ENCODE assay signal across 11 mouse cellular contexts in the genomic region with DNA sequence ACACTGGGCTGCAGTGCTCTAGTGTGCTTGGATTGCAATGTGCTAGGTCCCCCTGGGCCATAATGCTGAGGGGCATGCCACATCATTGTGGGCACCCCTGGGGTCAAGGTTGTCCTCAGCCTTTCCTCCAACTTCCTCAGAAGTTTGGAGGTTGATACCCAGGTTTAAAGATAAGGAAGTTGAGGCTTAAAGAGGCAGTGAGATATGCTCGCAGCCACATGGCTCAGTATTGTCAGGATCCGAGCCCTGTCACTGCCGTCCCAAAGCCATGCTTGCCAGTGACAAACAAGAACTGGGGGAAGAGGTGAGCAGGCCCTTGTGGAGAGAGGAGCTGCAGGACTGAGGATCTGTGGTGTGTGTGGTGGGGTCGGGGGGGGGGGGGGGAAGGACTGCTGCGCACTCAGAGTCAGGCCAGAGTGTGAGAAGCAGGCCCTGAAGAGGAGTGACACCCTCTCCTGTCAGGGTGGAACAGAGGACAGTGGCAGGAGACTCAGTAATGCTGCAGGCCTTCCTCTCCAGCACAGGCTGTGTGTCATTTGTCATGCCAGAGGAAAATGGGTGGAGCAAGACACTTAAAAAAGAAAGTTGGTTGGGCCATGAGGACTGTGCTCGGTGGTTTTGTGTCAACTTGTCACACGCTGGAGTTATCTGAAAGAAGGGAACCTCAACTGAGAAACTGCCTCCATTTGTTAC.
A peak's percentile ranks its signal among the peaks of the same experiment; 100 is the strongest.
DNase-seq lines count a peak whose midpoint lies in the region; ATAC-seq lines count a peak whose summit lies in the region.
"Had no signal": no experiment of that assay in that cellular context is flagged by ENCODE, and none has a peak within 500 bp of the region (broad histone marks: within the 10 kb centered on the region; RNA-seq: fewer than 3 reads in every experiment).

No protein-coding gene starts in this region.

- no peak for ATAC-seq in forebrain, embryonic 13.5 days
- peak; percentile 55 for ATAC-seq in liver, embryonic 13.5 days (ENCODE audit: low read depth)
- ATAC-seq: hindbrain, embryonic 16.5 days had no signal

- no peaks in the 10 kb centered on the region for H3K9me3 ChIP-seq in forebrain, embryonic 10.5 days
- H3K9me3 ChIP-seq in forebrain, embryonic 13.5 days (replicated peaks) = no peaks in the 10 kb centered on the region
- no peaks in the 10 kb centered on the region for H3K9me3 ChIP-seq in liver, embryonic 13.5 days (replicated peaks)
- H3K9me3 ChIP-seq: forebrain, embryonic 12.5 days; midbrain, embryonic 12.5 days had no signal

- peaks cover 27% of the 10 kb centered on the region for H3K4me1 ChIP-seq in forebrain, embryonic 10.5 days
- H3K4me1 ChIP-seq in forebrain, embryonic 13.5 days = peaks cover 7% of the 10 kb centered on the region; the same call in 1 of the 2 replicates
- peaks cover 33% of the 10 kb centered on the region for H3K4me1 ChIP-seq in liver, embryonic 13.5 days (replicated peaks)

- H3K27me3 ChIP-seq in forebrain, embryonic 10.5 days (ENCODE audit: poor library complexity, severe bottlenecking) = no peaks in the 10 kb centered on the region
- no peaks in the 10 kb centered on the region for H3K27me3 ChIP-seq in forebrain, embryonic 13.5 days
- H3K27me3 ChIP-seq in liver, embryonic 13.5 days = no peaks in the 10 kb centered on the region
- H3K27me3 ChIP-seq: forebrain, embryonic 12.5 days; midbrain, embryonic 12.5 days had no signal

- H3K4me2 ChIP-seq in forebrain, embryonic 13.5 days = no peak overlapping the region
- no peak overlapping the region for H3K4me2 ChIP-seq in liver, embryonic 13.5 days
- H3K4me2 ChIP-seq: forebrain, embryonic 12.5 days; midbrain, embryonic 12.5 days had no signal

- no peaks in the 10 kb centered on the region for H3K36me3 ChIP-seq in forebrain, embryonic 10.5 days (replicated peaks)
- H3K36me3 ChIP-seq in forebrain, embryonic 13.5 days (ENCODE audit: poor library complexity, severe bottlenecking) = no peaks in the 10 kb centered on the region
- no peaks in the 10 kb centered on the region for H3K36me3 ChIP-seq in liver, embryonic 13.5 days
- H3K36me3 ChIP-seq: forebrain, embryonic 12.5 days; midbrain, embryonic 12.5 days had no signal

- DNase-seq in forebrain, embryonic 10.5 days (ENCODE audit: extremely low spot score, low spot score) = no peak
- peak; percentile 66 for DNase-seq in 3134 (ENCODE audit: extremely low read depth, insufficient read length, low spot score)
- peak; percentile 6 for DNase-seq in embryo, embryonic 9.5 days (ENCODE audit: extremely low spot score)
- DNase-seq in liver, embryonic 13.5 days = no peak
- no peak for DNase-seq in cerebellum, postnatal 4 days (ENCODE audit: low spot score in 2 of 2)
- no peak for DNase-seq in left cerebral cortex, adult 8-10 months (ENCODE audit: low spot score in 2 of 2)
- DNase-seq in left cerebral cortex, adult 9 months (ENCODE audit: low spot score in 2 of 2) = no peak

- no peak overlapping the region for H3K9ac ChIP-seq in forebrain, embryonic 13.5 days
- no peak overlapping the region for H3K9ac ChIP-seq in liver, embryonic 13.5 days
- H3K9ac ChIP-seq: forebrain, embryonic 12.5 days; midbrain, embryonic 12.5 days had no signal

- H3K27ac ChIP-seq in forebrain, embryonic 10.5 days = 0 out of 2 replicates have a peak overlapping the region, but pooled peaks have one; percentile 44
- H3K27ac ChIP-seq in forebrain, embryonic 13.5 days = no peak overlapping the region
- H3K27ac ChIP-seq in liver, embryonic 13.5 days = peak overlapping the region; percentile 61
- H3K27ac ChIP-seq: forebrain, embryonic 12.5 days; midbrain, embryonic 12.5 days had no signal

- WGBS in forebrain, embryonic 10.5 days = 69% methylated on average over 6 of the region's 7 CpGs
- WGBS in forebrain, embryonic 13.5 days = 58% methylated on average over 5 of the region's 7 CpGs
- 14% methylated on average over 7 of the region's 7 CpGs for WGBS in liver, embryonic 13.5 days (ENCODE audit: insufficient replicate concordance)

- H3K4me3 ChIP-seq in forebrain, embryonic 10.5 days = no peak overlapping the region
- no peak overlapping the region for H3K4me3 ChIP-seq in forebrain, embryonic 13.5 days
- no peak overlapping the region for H3K4me3 ChIP-seq in liver, embryonic 13.5 days (replicated peaks)
- H3K4me3 ChIP-seq: forebrain, embryonic 12.5 days; midbrain, embryonic 12.5 days had no signal

Comparison
In these comparisons a context has a peak if more than half of its experiments do, and no peak if none do; other contexts are left out.
1. DNase-seq: peak in 3134 (single experiment) and embryo, embryonic 9.5 days (single experiment); none in forebrain, embryonic 10.5 days (single experiment), liver, embryonic 13.5 days (single experiment), cerebellum, postnatal 4 days (0 of 2), left cerebral cortex, adult 8-10 months (0 of 2) and left cerebral cortex, adult 9 months (0 of 2).